Mouse (Mus musculus) olfactory bulb, adult 2 months (tissue): ENCODE measurements around the gene Tyw1.

Source experiments
- CTCF ChIP-seq: fragments of 200-500 bp; IDR thresholded peaks from 2 replicates; pipeline ENCODE4 v1.5.1; 2012; ENCODE audit warnings: low read depth, mild to moderate bottlenecking, low read length, moderate library complexity; ENCODE audit not compliant: insufficient read depth
- POLR2A ChIP-seq: fragments of 200-500 bp; IDR thresholded peaks from 2 replicates; pipeline ENCODE4 v1.6.1; 2012; ENCODE audit warnings: mild to moderate bottlenecking, low read depth, low read length, moderate library complexity; ENCODE audit not compliant: insufficient read depth

DNA sequence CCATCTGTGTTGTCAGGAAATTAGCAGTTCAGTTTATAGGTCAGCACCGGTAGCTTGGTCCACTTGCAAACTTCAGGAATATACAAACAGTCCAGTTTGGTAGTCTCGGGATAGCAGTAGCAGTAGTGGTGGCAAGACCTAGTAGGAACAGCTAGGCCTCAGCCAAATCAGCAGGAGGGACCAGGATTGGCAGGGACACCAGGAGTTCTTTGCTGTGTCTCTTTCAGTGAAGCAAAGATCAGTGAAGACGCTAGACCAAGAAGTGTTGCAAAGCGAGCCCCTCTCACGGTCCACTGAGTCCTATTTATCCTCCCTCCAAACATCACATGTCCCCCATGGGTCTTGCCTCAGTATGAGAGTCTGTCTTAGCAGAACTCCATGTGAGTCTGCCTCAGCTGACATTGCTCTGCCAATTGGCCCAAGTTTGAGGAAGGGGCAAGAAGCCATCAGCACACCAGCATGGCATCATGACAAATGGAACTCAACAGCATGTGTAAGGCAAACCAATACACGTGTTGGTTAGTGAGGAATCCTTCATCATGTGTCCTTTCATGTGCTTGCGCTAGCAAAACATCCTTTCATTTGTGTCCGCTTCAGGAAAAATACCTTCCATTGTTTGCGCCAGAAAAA is 43.5 kb downstream of the Tyw1 start:
- TF ChIP-seq POLR2A (no peak), CTCF (no peak)
